Mouse (Mus musculus): ENCODE results near the gene Arhgap31.

DNA sequence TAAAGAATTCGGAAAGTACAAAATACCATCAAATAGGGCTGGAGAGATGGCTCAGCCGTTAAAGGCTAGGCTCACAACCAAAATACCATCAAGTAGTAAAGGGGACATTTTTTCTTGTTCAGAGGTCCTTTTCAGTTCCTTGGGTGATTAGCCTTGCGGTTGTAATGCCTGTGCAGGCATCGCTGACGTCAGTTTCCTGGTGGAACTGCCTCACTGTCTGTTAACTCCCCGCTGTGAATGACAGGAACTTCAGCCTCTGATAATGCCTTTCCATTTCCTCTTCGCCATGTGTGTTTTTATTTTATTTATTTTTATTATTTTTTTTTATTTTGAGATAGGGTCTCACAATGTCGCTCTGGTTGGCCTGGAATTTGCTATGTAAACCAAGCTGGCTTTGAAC is 17.8 kb upstream of the Arhgap31 start:
- TF ChIP-seq UBTF (IDR thresholded peaks at IDR 0.05; ENCODE audit: borderline replicate concordance, insufficient read depth, low read depth, low read length) (no peak), ZNF384 (IDR thresholded peaks at IDR 0.05; ENCODE audit: low read depth, low read length) (no peak), ELF1 (IDR thresholded peaks at IDR 0.05; ENCODE audit: low read depth, low read length) (no peak), GABPA (IDR thresholded peaks at IDR 0.05; ENCODE audit: low read depth, low read length) (no peak)
